Mouse (Mus musculus): Measurements from ENCODE around the gene Rab21. TPM values are rescaled to one million over a fixed set of nuclear protein-coding genes. Genes with fewer than 3 reads are reported as not detected.

Rab21 gene
- polyA plus RNA-seq, 1 experiment from 2014 or later, result 7.4 TPM

GRCm38 (mm10) chr10:115356106-115356505, 40.7 kb upstream of the Rab21 start:
- Histone ChIP-seq H3K9ac (no peak overlapping the region), H3K27ac (ENCODE audit: low read depth) (no peak overlapping the region), H3K4me3 (ENCODE audit: low read depth, low read length) (no peak overlapping the region), H3K36me3 (ENCODE audit: insufficient read depth) (0 out of 2 replicates have a peak, but pooled peaks cover 5% of the 10 kb centered on the region), H3K27me3 (ENCODE audit: insufficient read depth, low read length) (no peaks in the 10 kb centered on the region), H3K4me2 (no peak overlapping the region), H3K4me1 (ENCODE audit: insufficient read depth) (no peaks in the 10 kb centered on the region), H3K9me3 (ENCODE audit: low read depth, low read length) (no peaks in the 10 kb centered on the region)
- DNase-seq (no peak), ATAC-seq (ENCODE audit: insufficient read depth) (no peak)
- TF ChIP-seq CTCF (IDR thresholded peaks at IDR 0.05; ENCODE audit: low read depth), result no peak
- WGBS, result 86% methylated on average over 5 of the region's 7 CpGs

- ATAC-seq (ENCODE audit: insufficient read depth), result no peak
- H3K9ac ChIP-seq, result no peak overlapping the region
- WGBS, result 87% methylated on average over 6 of the region's 6 CpGs
- H3K27me3 ChIP-seq (ENCODE audit: insufficient read depth, low read length), result no peaks in the 10 kb centered on the region
- DNase-seq, result no peak
- TF ChIP-seq CTCF (IDR thresholded peaks at IDR 0.05; ENCODE audit: low read depth), result no peak
- H3K4me2 ChIP-seq, result no peak overlapping the region
- 0 out of 2 replicates have a peak, but pooled peaks cover 5% of the 10 kb centered on the region for H3K36me3 ChIP-seq (ENCODE audit: insufficient read depth)
- H3K4me3 ChIP-seq (ENCODE audit: low read depth, low read length), result no peak overlapping the region
- H3K27ac ChIP-seq (ENCODE audit: low read depth), result no peak overlapping the region
- no peaks in the 10 kb centered on the region for H3K9me3 ChIP-seq (ENCODE audit: low read depth, low read length)
- H3K4me1 ChIP-seq (ENCODE audit: insufficient read depth), result no peaks in the 10 kb centered on the region
These were observed 39.6 kb upstream of the Rab21 start for GRCm38 (mm10) chr10:115355016-115355415.

- Histone ChIP-seq H3K27me3 (ENCODE audit: insufficient read depth, low read length) (no peaks in the 10 kb centered on the region), H3K9ac (no peak overlapping the region), H3K27ac (ENCODE audit: low read depth) (no peak overlapping the region), H3K4me2 (no peak overlapping the region), H3K9me3 (ENCODE audit: low read depth, low read length) (no peaks in the 10 kb centered on the region), H3K4me3 (ENCODE audit: low read depth, low read length) (no peak overlapping the region), H3K36me3 (ENCODE audit: insufficient read depth) (0 out of 2 replicates have a peak, but pooled peaks cover 5% of the 10 kb centered on the region), H3K4me1 (ENCODE audit: insufficient read depth) (no peaks in the 10 kb centered on the region)
- WGBS, result 72% methylated on average over 6 of the region's 6 CpGs
- no peak for ATAC-seq (ENCODE audit: insufficient read depth)
- no peak for DNase-seq
- TF ChIP-seq CTCF (IDR thresholded peaks at IDR 0.05; ENCODE audit: low read depth), result no peak
These were observed 39.2 kb upstream of the Rab21 start for GRCm38 (mm10) chr10:115354553-115354952.

- 69% methylated on average over 2 of the region's 2 CpGs for WGBS
- Histone ChIP-seq H3K4me3 (ENCODE audit: low read depth, low read length) (no peak overlapping the region), H3K9ac (no peak overlapping the region), H3K9me3 (ENCODE audit: low read depth, low read length) (no peaks in the 10 kb centered on the region), H3K4me1 (ENCODE audit: insufficient read depth) (no peaks in the 10 kb centered on the region), H3K4me2 (no peak overlapping the region), H3K27me3 (ENCODE audit: insufficient read depth, low read length) (no peaks in the 10 kb centered on the region), H3K27ac (ENCODE audit: low read depth) (no peak overlapping the region), H3K36me3 (ENCODE audit: insufficient read depth) (peaks cover 7% of the 10 kb centered on the region; the same call in 1 of the 2 replicates)
- TF ChIP-seq CTCF (IDR thresholded peaks at IDR 0.05; ENCODE audit: low read depth), result no peak
- ATAC-seq (ENCODE audit: insufficient read depth) (no peak), DNase-seq (no peak)
These were observed 35.5 kb upstream of the Rab21 start for GRCm38 (mm10) chr10:115350810-115351397.

- no peak overlapping the region for H3K4me3 ChIP-seq (ENCODE audit: low read depth, low read length)
- H3K27me3 ChIP-seq (ENCODE audit: insufficient read depth, low read length), result no peaks in the 10 kb centered on the region
- no peak for ATAC-seq (ENCODE audit: insufficient read depth)
- WGBS, result 80% methylated on average over 7 of the region's 7 CpGs
- no peak overlapping the region for H3K4me2 ChIP-seq
- no peak overlapping the region for H3K27ac ChIP-seq (ENCODE audit: low read depth)
- no peak overlapping the region for H3K9ac ChIP-seq
- H3K36me3 ChIP-seq (ENCODE audit: insufficient read depth), result peaks cover 9% of the 10 kb centered on the region; the same call in 1 of the 2 replicates
- TF ChIP-seq CTCF (IDR thresholded peaks at IDR 0.05; ENCODE audit: low read depth), result no peak
- H3K9me3 ChIP-seq (ENCODE audit: low read depth, low read length), result no peaks in the 10 kb centered on the region
- no peak for DNase-seq
- no peaks in the 10 kb centered on the region for H3K4me1 ChIP-seq (ENCODE audit: insufficient read depth)
These were observed 34.1 kb upstream of the Rab21 start for GRCm38 (mm10) chr10:115349509-115349908.

GRCm38 (mm10) chr10:115349029-115349428, 33.6 kb upstream of the Rab21 start:
- no peak overlapping the region for H3K9ac ChIP-seq
- H3K4me3 ChIP-seq (ENCODE audit: low read depth, low read length), result no peak overlapping the region
- ATAC-seq (ENCODE audit: insufficient read depth), result no peak
- DNase-seq, result no peak
- H3K4me1 ChIP-seq (ENCODE audit: insufficient read depth), result no peaks in the 10 kb centered on the region
- H3K9me3 ChIP-seq (ENCODE audit: low read depth, low read length), result no peaks in the 10 kb centered on the region
- WGBS, result 65% methylated on average over 10 of the region's 10 CpGs
- no peak for TF ChIP-seq CTCF (IDR thresholded peaks at IDR 0.05; ENCODE audit: low read depth)
- peaks cover 9% of the 10 kb centered on the region; the same call in 1 of the 2 replicates for H3K36me3 ChIP-seq (ENCODE audit: insufficient read depth)
- H3K27me3 ChIP-seq (ENCODE audit: insufficient read depth, low read length), result no peaks in the 10 kb centered on the region
- no peak overlapping the region for H3K27ac ChIP-seq (ENCODE audit: low read depth)
- no peak overlapping the region for H3K4me2 ChIP-seq

GRCm38 (mm10) chr10:115348131-115348530, 32.7 kb upstream of the Rab21 start:
- H3K9ac ChIP-seq, result no peak overlapping the region
- no peak for ATAC-seq (ENCODE audit: insufficient read depth)

More at GRCm38 (mm10) chr10:115348131-115348530, 32.7 kb upstream of the Rab21 start:
- Histone ChIP-seq H3K4me1 (ENCODE audit: insufficient read depth) (no peaks in the 10 kb centered on the region), H3K36me3 (ENCODE audit: insufficient read depth) (peaks cover 9% of the 10 kb centered on the region; the same call in 1 of the 2 replicates), H3K27me3 (ENCODE audit: insufficient read depth, low read length) (no peaks in the 10 kb centered on the region), H3K27ac (ENCODE audit: low read depth) (no peak overlapping the region), H3K4me2 (no peak overlapping the region), H3K4me3 (ENCODE audit: low read depth, low read length) (no peak overlapping the region), H3K9me3 (ENCODE audit: low read depth, low read length) (no peaks in the 10 kb centered on the region)
- no peak for TF ChIP-seq CTCF (IDR thresholded peaks at IDR 0.05; ENCODE audit: low read depth)
- 61% methylated on average over 6 of the region's 6 CpGs for WGBS
- no peak for DNase-seq

Data from lung, embryonic 14.5 days (tissue).